Mouse (Mus musculus) forebrain, embryonic 15.5 days (tissue): Measurements from ENCODE around the gene Tek. TPM values are rescaled to one million over a fixed set of nuclear protein-coding genes. Genes with fewer than 3 reads are reported as not detected.
"Not testable (repeated sequence)": the region's sequence is repeated elsewhere in the genome, so short reads cannot be mapped to it uniquely, and the experiment has no call there.

Source experiments
- ATAC-seq: fragments of 200-750 bp; cut with Nextera tagmentation; replicated peaks from 2 replicates; pipeline ENCODE4 v1.8.0; 2017; ENCODE audit warnings: mild to moderate bottlenecking, moderate TSS enrichment, moderate library complexity
- H3K27ac ChIP-seq: fragments of 300-500 bp; sonication (generic); replicated peaks from 2 replicates; pipeline ENCODE4 v1.5.1; 2015; ENCODE audit warnings: mild to moderate bottlenecking, inconsistent platforms
- H3K27me3 ChIP-seq: fragments of 300-500 bp; sonication (generic); 2 replicates; pipeline ENCODE4 v1.6.1; 2015; ENCODE audit warnings: inconsistent platforms
- H3K36me3 ChIP-seq: fragments of 300-500 bp; sonication (generic); 2 replicates; pipeline ENCODE4 v1.6.1; 2015; ENCODE audit warnings: mild to moderate bottlenecking, inconsistent platforms
- H3K4me1 ChIP-seq: fragments of 300-500 bp; sonication (generic); 2 replicates; pipeline ENCODE4 v1.6.1; 2015; ENCODE audit warnings: inconsistent platforms
- H3K4me2 ChIP-seq: fragments of 300-500 bp; sonication (generic); replicated peaks from 2 replicates; pipeline ENCODE4 v1.6.1; 2015; ENCODE audit warnings: mild to moderate bottlenecking, inconsistent platforms
- H3K4me3 ChIP-seq: fragments of 300-500 bp; sonication (generic); 2 replicates; pipeline ENCODE4 v1.5.1; 2015; ENCODE audit warnings: mild to moderate bottlenecking, inconsistent platforms
- H3K9ac ChIP-seq: fragments of 300-500 bp; sonication (generic); replicated peaks from 2 replicates; pipeline ENCODE4 v1.6.1; 2015; ENCODE audit warnings: mild to moderate bottlenecking, inconsistent platforms
- H3K9me3 ChIP-seq: fragments of 300-500 bp; sonication (generic); 2 replicates; pipeline ENCODE4 v1.6.1; 2016; ENCODE audit warnings: inconsistent platforms
- WGBS: fragments of 180-500 bp; shearing (Covaris S2); methylation state at CpG from one replicate; pipeline ENCODE4 v1.1.7; 2015; ENCODE audit warnings: mixed read lengths; 5-methylcytosine and 5-hydroxymethylcytosine counted together
- polyA plus RNA-seq: library from polyadenylated mRNA; unstranded; fragments of >200 nt; fragmentation: Nextera tagmentation; extraction: Ambion mirVana; gene quantifications from 2 replicates; pipeline ENCODE4 v1.2.1, GENCODE M21; 2015

The Tek gene
- 7.0 and 7.6 TPM in 2 replicates for polyA plus RNA-seq

DNA sequence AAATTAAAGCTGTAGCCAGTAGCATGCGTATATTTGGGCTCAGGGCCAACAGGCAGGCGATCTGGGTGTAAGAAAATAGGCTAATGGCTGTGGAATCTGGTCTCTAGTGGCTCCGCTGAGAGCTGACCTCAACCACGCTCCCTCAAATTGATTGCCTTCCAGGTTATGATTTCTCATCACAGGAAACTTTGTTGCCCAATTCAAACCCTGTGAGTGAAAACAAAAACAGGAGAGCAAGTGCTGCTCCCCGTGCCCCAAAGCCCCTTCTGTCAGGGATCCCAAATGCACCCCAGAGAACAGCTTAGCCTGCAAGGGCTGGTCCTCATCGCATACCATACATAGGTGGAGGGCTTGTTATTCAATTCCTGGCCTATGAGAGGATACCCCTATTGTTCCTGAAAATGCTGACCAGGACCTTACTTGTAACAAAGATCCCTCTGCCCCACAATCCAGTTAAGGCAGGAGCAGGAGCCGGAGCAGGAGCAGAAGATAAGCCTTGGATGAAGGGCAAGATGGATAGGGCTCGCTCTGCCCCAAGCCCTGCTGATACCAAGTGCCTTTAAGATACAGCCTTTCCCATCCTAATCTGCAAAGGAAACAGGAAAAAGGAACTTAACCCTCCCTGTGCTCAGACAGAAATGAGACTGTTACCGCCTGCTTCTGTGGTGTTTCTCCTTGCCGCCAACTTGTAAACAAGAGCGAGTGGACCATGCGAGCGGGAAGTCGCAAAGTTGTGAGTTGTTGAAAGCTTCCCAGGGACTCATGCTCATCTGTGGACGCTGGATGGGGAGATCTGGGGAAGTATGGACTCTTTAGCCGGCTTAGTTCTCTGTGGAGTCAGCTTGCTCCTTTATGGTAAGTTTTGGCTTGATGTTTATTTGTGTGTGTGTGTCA is at the start of gene Tek:
TSS of gene Tek (plus strand) at position 452 of the 894 bp plus-strand sequence.
- Histone ChIP-seq H3K27ac (no peak within 1 kb of the TSS), H3K4me3 (no peak within 1 kb of the TSS), H3K4me2 (no peak within 1 kb of the TSS), H3K9me3 (no peaks in the 10 kb centered on the region), H3K9ac (no peak within 1 kb of the TSS), H3K36me3 (no peaks in the 10 kb centered on the region), H3K27me3 (no peaks in the 10 kb centered on the region), H3K4me1 (no peaks in the 10 kb centered on the region)
- ATAC-seq, result no peak
- 74% methylated on average over 16 of the region's 16 CpGs for WGBS

GRCm38 (mm10) chr4:94689804-94690203 is 49.3 kb upstream of the Tek start:
- H3K4me2 ChIP-seq, H3K9ac ChIP-seq, H3K4me1 ChIP-seq, H3K9me3 ChIP-seq, ATAC-seq, H3K27me3 ChIP-seq, H3K4me3 ChIP-seq, H3K27ac ChIP-seq: not testable (repeated sequence)
- peaks cover 19% of the 10 kb centered on the region for H3K36me3 ChIP-seq
- 78% methylated on average over 2 of the region's 2 CpGs for whole genome bisulfite sequencing

GRCm38 (mm10) chr4:94691078-94691477 is 48.0 kb upstream of the Tek start:
- no peaks in the 10 kb centered on the region for H3K27me3 ChIP-seq
- no peak for ATAC-seq
- no peak overlapping the region for H3K27ac ChIP-seq
- H3K4me1 ChIP-seq, result no peaks in the 10 kb centered on the region
- H3K36me3 ChIP-seq, result peaks cover 19% of the 10 kb centered on the region
- no peak overlapping the region for H3K4me3 ChIP-seq
- H3K9me3 ChIP-seq, result no peaks in the 10 kb centered on the region
- no peak overlapping the region for H3K9ac ChIP-seq
- 93% methylated on average over 4 of the region's 4 CpGs for WGBS
- no peak overlapping the region for H3K4me2 ChIP-seq

DNA sequence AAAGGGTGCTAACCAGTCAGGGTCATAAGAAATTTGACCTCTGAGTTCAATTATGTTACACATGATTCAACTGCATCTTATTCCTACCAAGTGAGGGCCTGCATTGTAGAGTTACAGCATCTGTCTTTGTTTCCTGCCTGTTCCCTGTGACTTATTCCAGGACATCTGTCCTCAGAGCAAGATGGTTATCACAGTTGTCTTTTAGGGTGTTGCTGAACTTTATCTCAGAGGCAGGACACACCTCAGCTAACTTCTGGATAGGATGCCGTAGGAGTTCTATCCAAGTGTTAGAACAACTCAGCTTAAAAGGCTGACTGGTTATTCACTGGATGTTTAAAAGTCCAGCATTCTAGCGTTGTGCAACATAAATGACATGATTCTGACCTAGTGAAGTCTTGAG is 46.9 kb upstream of the Tek start:
- 94% methylated on average over 2 of the region's 2 CpGs for WGBS
- Histone ChIP-seq H3K4me2 (no peak overlapping the region), H3K27me3 (no peaks in the 10 kb centered on the region), H3K9me3 (no peaks in the 10 kb centered on the region), H3K4me3 (no peak overlapping the region), H3K27ac (no peak overlapping the region), H3K36me3 (peaks cover 14% of the 10 kb centered on the region), H3K4me1 (no peaks in the 10 kb centered on the region), H3K9ac (no peak overlapping the region)
- no peak for ATAC-seq

- no peaks in the 10 kb centered on the region for H3K27me3 ChIP-seq
- no peak overlapping the region for H3K4me3 ChIP-seq
- no peak overlapping the region for H3K4me2 ChIP-seq
- H3K4me1 ChIP-seq, result no peaks in the 10 kb centered on the region
- H3K27ac ChIP-seq, result no peak overlapping the region
- H3K9ac ChIP-seq, result no peak overlapping the region
- WGBS, result 84% methylated on average over 3 of the region's 3 CpGs
- H3K36me3 ChIP-seq, result no peaks in the 10 kb centered on the region
- ATAC-seq, result no peak
- H3K9me3 ChIP-seq, result no peaks in the 10 kb centered on the region
Measured at GRCm38 (mm10) chr4:94696368-94696767, 42.7 kb upstream of the Tek start.

- H3K9ac ChIP-seq, result no peak overlapping the region
- WGBS, result 99% methylated on average over 2 of the region's 2 CpGs
- no peaks in the 10 kb centered on the region for H3K27me3 ChIP-seq
- no peak overlapping the region for H3K4me2 ChIP-seq
- H3K4me1 ChIP-seq, result no peaks in the 10 kb centered on the region
- no peaks in the 10 kb centered on the region for H3K36me3 ChIP-seq
- no peaks in the 10 kb centered on the region for H3K9me3 ChIP-seq
- no peak for ATAC-seq
- H3K4me3 ChIP-seq, result no peak overlapping the region
- H3K27ac ChIP-seq, result no peak overlapping the region
Measured at GRCm38 (mm10) chr4:94711002-94711401, 28.1 kb upstream of the Tek start.

DNA sequence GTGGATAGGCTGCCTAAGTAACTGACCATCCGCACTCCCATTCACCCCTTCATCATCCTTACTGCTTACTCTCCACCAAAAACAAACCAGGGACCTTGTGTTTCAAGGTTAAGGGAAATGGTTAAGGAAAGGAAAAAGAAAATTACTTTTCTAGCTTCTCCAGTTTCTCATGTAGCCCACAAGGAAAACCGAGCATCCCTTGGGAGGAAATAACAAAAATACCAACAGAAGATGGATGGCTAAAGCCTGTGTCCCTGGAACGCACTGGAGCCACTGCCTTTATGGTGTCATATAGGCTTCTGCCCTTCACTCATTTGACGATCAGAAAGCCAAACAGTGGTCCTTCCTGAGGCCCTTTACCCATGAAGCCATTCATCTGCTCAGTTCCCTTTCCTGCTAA is 27.7 kb upstream of the Tek start:
- H3K4me2 ChIP-seq, result no peak overlapping the region
- no peak for ATAC-seq
- no peaks in the 10 kb centered on the region for H3K9me3 ChIP-seq
- H3K36me3 ChIP-seq, result no peaks in the 10 kb centered on the region
- no peak overlapping the region for H3K27ac ChIP-seq
- 90% methylated on average over 4 of the region's 4 CpGs for WGBS
- H3K4me1 ChIP-seq, result no peaks in the 10 kb centered on the region
- H3K9ac ChIP-seq, result no peak overlapping the region
- no peak overlapping the region for H3K4me3 ChIP-seq
- H3K27me3 ChIP-seq, result no peaks in the 10 kb centered on the region

GRCm38 (mm10) chr4:94713741-94714140 is 25.3 kb upstream of the Tek start:
- H3K4me3 ChIP-seq, result no peak overlapping the region
- no peaks in the 10 kb centered on the region for H3K36me3 ChIP-seq
- H3K27ac ChIP-seq, result no peak overlapping the region
- no peaks in the 10 kb centered on the region for H3K27me3 ChIP-seq
- H3K4me2 ChIP-seq, result no peak overlapping the region
- ATAC-seq, result no peak
- no peaks in the 10 kb centered on the region for H3K4me1 ChIP-seq
- H3K9ac ChIP-seq, result no peak overlapping the region
- no peaks in the 10 kb centered on the region for H3K9me3 ChIP-seq

DNA sequence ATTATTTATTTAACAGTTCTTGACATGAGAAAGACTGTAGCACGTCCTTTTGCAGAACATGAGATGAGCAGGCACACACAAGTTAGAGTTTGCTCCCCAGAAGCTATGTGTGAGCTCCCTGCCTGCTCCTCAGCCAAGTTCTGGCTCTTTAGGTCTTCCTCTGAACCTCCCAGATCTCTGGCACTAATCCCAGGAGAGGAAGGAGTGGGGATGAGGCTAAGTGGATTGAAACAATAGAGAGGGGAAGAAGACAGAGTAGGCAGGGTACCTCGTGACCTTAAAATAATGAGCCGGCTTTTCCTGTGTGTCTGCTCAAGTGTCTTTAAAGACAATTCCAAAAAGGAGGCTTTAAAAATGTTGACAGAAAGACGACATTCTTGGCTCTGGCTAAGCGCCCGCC is 23.9 kb upstream of the Tek start:
- Histone ChIP-seq H3K27me3 (no peaks in the 10 kb centered on the region), H3K27ac (no peak overlapping the region), H3K4me2 (no peak overlapping the region), H3K9me3 (no peaks in the 10 kb centered on the region), H3K36me3 (no peaks in the 10 kb centered on the region), H3K4me1 (no peaks in the 10 kb centered on the region), H3K4me3 (no peak overlapping the region), H3K9ac (no peak overlapping the region)
- 43% methylated on average over 6 of the region's 6 CpGs for WGBS
- ATAC-seq, result no peak

DNA sequence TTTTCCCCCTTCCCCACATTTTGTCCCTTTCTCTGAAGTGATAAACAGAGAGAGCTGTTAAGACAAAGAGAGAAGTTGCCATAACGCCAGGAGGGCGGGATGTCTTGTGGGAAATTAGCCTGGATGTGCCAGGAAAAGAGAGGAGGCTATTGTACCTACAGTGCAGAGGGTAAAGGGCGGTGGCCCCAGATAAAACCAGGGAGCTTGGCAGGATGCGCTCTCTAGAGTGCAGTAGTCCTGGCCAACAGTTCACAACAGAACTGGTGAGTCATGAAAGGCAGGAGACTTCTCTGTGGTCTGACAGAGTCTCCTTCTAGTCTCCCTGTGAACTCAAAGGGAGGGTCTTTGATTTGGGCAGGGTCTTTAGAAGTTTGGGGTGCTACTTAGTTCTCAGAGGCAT is 13.3 kb upstream of the Tek start:
- Histone ChIP-seq H3K27me3 (no peaks in the 10 kb centered on the region), H3K4me1 (no peaks in the 10 kb centered on the region)

DNA sequence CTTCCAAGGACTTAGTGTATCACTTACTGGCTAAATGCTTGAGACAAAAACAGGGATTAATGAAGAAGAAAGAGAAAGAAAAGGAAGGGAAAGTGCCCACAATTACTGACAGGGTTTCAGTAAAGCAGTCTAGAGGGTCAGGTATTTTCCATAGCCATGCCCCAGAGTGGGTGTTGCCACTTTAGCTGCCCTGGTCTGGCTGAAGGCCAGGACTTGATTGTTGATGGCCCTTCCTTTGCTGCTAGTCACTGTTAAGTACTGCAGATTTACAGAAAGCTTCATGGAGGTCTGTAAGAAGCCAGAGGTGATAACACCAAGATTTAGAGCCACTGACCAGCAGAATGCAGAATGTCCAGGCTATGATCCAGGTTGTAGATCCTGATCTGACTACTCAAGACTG is 6.4 kb upstream of the Tek start:
- no peak for ATAC-seq
- no peak overlapping the region for H3K9ac ChIP-seq
- no peak overlapping the region for H3K4me2 ChIP-seq
- no peak overlapping the region for H3K27ac ChIP-seq
- H3K27me3 ChIP-seq, result no peaks in the 10 kb centered on the region
- no peaks in the 10 kb centered on the region for H3K36me3 ChIP-seq
- no peaks in the 10 kb centered on the region for H3K4me1 ChIP-seq
- H3K4me3 ChIP-seq, result no peak overlapping the region
- no peaks in the 10 kb centered on the region for H3K9me3 ChIP-seq

More for the DNA sequence above, 13.3 kb upstream of the Tek start:
- Histone ChIP-seq H3K36me3 (no peaks in the 10 kb centered on the region), H3K27ac (no peak overlapping the region), H3K9me3 (no peaks in the 10 kb centered on the region), H3K9ac (no peak overlapping the region), H3K4me3 (no peak overlapping the region), H3K4me2 (no peak overlapping the region)
- no peak for ATAC-seq
- 68% methylated on average over 4 of the region's 4 CpGs for whole genome bisulfite sequencing

- no peaks in the 10 kb centered on the region for H3K27me3 ChIP-seq
- no peak overlapping the region for H3K27ac ChIP-seq
- H3K4me1 ChIP-seq, result no peaks in the 10 kb centered on the region
- WGBS, result 83% methylated on average over 5 of the region's 5 CpGs
- no peak for ATAC-seq
- H3K4me3 ChIP-seq, result no peak overlapping the region
- H3K9me3 ChIP-seq, result no peaks in the 10 kb centered on the region
- H3K4me2 ChIP-seq, result no peak overlapping the region
- no peaks in the 10 kb centered on the region for H3K36me3 ChIP-seq
- no peak overlapping the region for H3K9ac ChIP-seq
Measured at GRCm38 (mm10) chr4:94737326-94738295, 1.5 kb upstream of the Tek start.
